Comparison of ENCODE assay signal across 8 mouse cellular contexts in genomic region chr10:42291360-42291759, GRCm38 (mm10). TPM values are rescaled to one million over a fixed set of nuclear protein-coding genes. Genes with fewer than 3 reads are reported as not detected.
DNase-seq lines count a peak whose midpoint lies in the region; ATAC-seq and TF ChIP-seq lines count a peak whose summit lies in the region.

No protein-coding gene starts in this region.

- no peak overlapping the region for H3K4me2 ChIP-seq in forebrain, postnatal 0 days (ENCODE audit: low read depth)
- no peak overlapping the region for H3K4me2 ChIP-seq in forebrain, embryonic 12.5 days

- no peak overlapping the region for H3K9ac ChIP-seq in forebrain, postnatal 0 days
- H3K9ac ChIP-seq in forebrain, embryonic 12.5 days: no peak overlapping the region

- no peak for ATAC-seq in forebrain, postnatal 0 days
- ATAC-seq in forebrain, embryonic 12.5 days (ENCODE audit: low FRiP score): no peak
- ATAC-seq in erythroid progenitor cell, adult 5-6 weeks (replicated peaks; ENCODE audit: low FRiP score, poor library complexity, severe bottlenecking): peak; percentile 68

- no peak overlapping the region for H3K27ac ChIP-seq in forebrain, postnatal 0 days (ENCODE audit: low read depth, low read length)
- H3K27ac ChIP-seq in forebrain, embryonic 12.5 days: no peak overlapping the region

- H3K9me3 ChIP-seq in forebrain, postnatal 0 days (ENCODE audit: low read length): no peaks in the 10 kb centered on the region
- H3K9me3 ChIP-seq in forebrain, embryonic 12.5 days: no peaks in the 10 kb centered on the region

- H3K27me3 ChIP-seq in forebrain, postnatal 0 days (ENCODE audit: insufficient read depth, low read length): no peaks in the 10 kb centered on the region
- H3K27me3 ChIP-seq in forebrain, embryonic 12.5 days: peaks cover 5% of the 10 kb centered on the region; the same call in 1 of the 2 replicates
- H3K27me3 ChIP-seq in splenic B cell, adult 2 months (ENCODE audit: control insufficient read depth, insufficient read depth, low read length, poor library complexity, severe bottlenecking): no peaks in the 10 kb centered on the region

- DNase-seq in forebrain, postnatal 0 days: peak; percentile 38
- peak; percentile 69 for DNase-seq in urinary bladder, postnatal 14 days (ENCODE audit: low spot score)
- DNase-seq in urinary bladder, adult 18-20 months (ENCODE audit: low spot score in 2 of 2): no peak
- DNase-seq in lung, adult 2 months: peak; percentile 48
- peak; percentile 84 for DNase-seq in splenic B cell, adult 2 months (ENCODE audit: low read depth, low spot score)
- DNase-seq in layer of hippocampus, adult 9-11 months: no peak

- WGBS in forebrain, postnatal 0 days: 66% methylated on average over 5 of the region's 5 CpGs
- 61% methylated on average over 5 of the region's 5 CpGs for WGBS in forebrain, embryonic 12.5 days
- 64% methylated on average over 5 of the region's 5 CpGs for WGBS in lung, adult 2 months

- peak; percentile 68 for TF ChIP-seq CTCF in forebrain, postnatal 0 days (IDR thresholded peaks at IDR 0.05; ENCODE audit: low read depth)
- TF ChIP-seq CTCF in lung, adult 2 months (IDR thresholded peaks at IDR 0.05; ENCODE audit: insufficient read depth, low read length): peak; percentile 78

- no peak for TF ChIP-seq POLR2A in lung, adult 2 months (IDR thresholded peaks at IDR 0.05; ENCODE audit: borderline replicate concordance, extremely low read depth, low read depth, low read length)

- no peaks in the 10 kb centered on the region for H3K36me3 ChIP-seq in forebrain, postnatal 0 days (ENCODE audit: insufficient read depth)
- H3K36me3 ChIP-seq in forebrain, embryonic 12.5 days (replicated peaks): no peaks in the 10 kb centered on the region
- H3K36me3 ChIP-seq in splenic B cell, adult 2 months (ENCODE audit: control insufficient read depth, insufficient read depth, low read length, poor library complexity, severe bottlenecking): no peaks in the 10 kb centered on the region

- no peak overlapping the region for H3K4me3 ChIP-seq in forebrain, postnatal 0 days (ENCODE audit: low read depth, low read length)
- H3K4me3 ChIP-seq in forebrain, embryonic 12.5 days (replicated peaks): no peak overlapping the region
- no peak overlapping the region for H3K4me3 ChIP-seq in lung, adult 2 months (replicated peaks; ENCODE audit: extremely low read depth, low read depth, low read length)

- no peaks in the 10 kb centered on the region for H3K4me1 ChIP-seq in forebrain, postnatal 0 days (ENCODE audit: insufficient read depth)
- H3K4me1 ChIP-seq in forebrain, embryonic 12.5 days: no peaks in the 10 kb centered on the region
- no peaks in the 10 kb centered on the region for H3K4me1 ChIP-seq in lung, adult 2 months (ENCODE audit: control insufficient read depth, insufficient read depth, low read length)

RNA-seq across cellular contexts. Expression of gene Foxo3, which starts 14.8 kb away (rescaled TPM):
- total RNA-seq in forebrain, postnatal 0 days (2014; rRNA removed): 24.2 and 29.1 TPM in 2 replicates
- polyA plus RNA-seq in forebrain, postnatal 0 days (2015; fragmentation: Nextera tagmentation; extraction: Ambion mirVana): 6.4 and 6.5 TPM in 2 replicates
- polyA plus RNA-seq in forebrain, embryonic 12.5 days (2016; fragmentation: Nextera tagmentation; extraction: Ambion mirVana): 3.1 TPM in 2 replicates
- 112 and 118 TPM in 2 replicates for total RNA-seq in erythroid progenitor cell, adult 5-6 weeks (2015; ENCODE audit: low replicate concordance)
- 181 and 233 TPM in 2 replicates for total RNA-seq in erythroid progenitor cell, adult 5-6 weeks (2017; ENCODE audit: low replicate concordance)
- polyA plus RNA-seq in lung, adult 2 months (2012; rRNA removed): 49.3 and 79.9 TPM in 2 replicates

Comparison
In these comparisons a context has a peak if more than half of its experiments do, and no peak if none do; other contexts are left out.
1. DNase-seq: peak in forebrain, postnatal 0 days (single experiment), urinary bladder, postnatal 14 days (single experiment), lung, adult 2 months (single experiment) and splenic B cell, adult 2 months (single experiment); none in urinary bladder, adult 18-20 months (0 of 2) and layer of hippocampus, adult 9-11 months (single experiment).